In the genomic region with DNA sequence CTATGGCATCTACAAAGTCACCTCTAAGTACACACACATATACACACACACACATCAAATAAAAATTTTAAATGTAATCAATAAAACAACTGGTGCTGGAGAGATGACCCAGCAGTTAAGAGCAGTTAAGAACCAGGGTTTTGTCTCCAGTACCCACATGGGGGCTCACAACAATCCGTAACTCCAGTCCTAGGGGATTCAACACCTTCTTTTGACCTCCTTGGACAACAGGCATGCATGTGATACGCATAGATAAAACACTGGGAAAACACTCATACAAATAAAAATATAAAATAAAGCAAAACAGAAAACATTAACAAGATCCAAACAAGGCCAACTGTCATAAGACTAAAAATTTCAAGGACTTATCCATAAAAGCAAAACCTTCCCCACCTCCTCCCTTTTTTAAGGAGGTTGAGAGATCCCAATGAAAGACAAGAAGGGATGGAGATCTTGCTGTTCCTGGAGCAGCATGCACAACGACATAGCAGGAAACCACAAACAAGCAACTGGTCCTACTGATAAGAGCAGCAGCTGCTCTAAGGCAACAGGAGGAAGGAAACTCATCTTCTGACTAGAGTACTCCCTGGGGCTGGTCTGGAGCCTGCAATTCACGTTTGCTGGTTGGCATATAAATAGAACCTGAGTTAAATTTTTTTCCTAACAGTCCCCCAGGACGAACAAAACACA, we compare ENCODE assay signal across 8 mouse cellular contexts.
DNase-seq lines count a peak whose midpoint lies in the region; ATAC-seq lines count a peak whose summit lies in the region.

No protein-coding gene starts in this region.

- H3K4me2 ChIP-seq in limb, embryonic 12.5 days, result no peak overlapping the region
- no peak overlapping the region for H3K4me2 ChIP-seq in lung, embryonic 15.5 days
- no peak overlapping the region for H3K4me2 ChIP-seq in hindbrain, embryonic 16.5 days (ENCODE audit: low read length)

- H3K27me3 ChIP-seq in limb, embryonic 12.5 days, result no peaks in the 10 kb centered on the region
- H3K27me3 ChIP-seq in limb, embryonic 10.5 days (ENCODE audit: low read depth, poor library complexity, severe bottlenecking), result no peaks in the 10 kb centered on the region
- H3K27me3 ChIP-seq in lung, embryonic 15.5 days, result no peaks in the 10 kb centered on the region
- no peaks in the 10 kb centered on the region for H3K27me3 ChIP-seq in hindbrain, embryonic 16.5 days (replicated peaks; ENCODE audit: control insufficient read depth, insufficient read depth, low read length)

- no peak overlapping the region for H3K9ac ChIP-seq in limb, embryonic 12.5 days (replicated peaks)
- H3K9ac ChIP-seq in lung, embryonic 15.5 days, result no peak overlapping the region
- H3K9ac ChIP-seq in hindbrain, embryonic 16.5 days (ENCODE audit: low read depth, low read length), result no peak overlapping the region

- 45% methylated on average over 5 of the region's 5 CpGs for WGBS in limb, embryonic 12.5 days
- 53% methylated on average over 5 of the region's 5 CpGs for WGBS in limb, embryonic 10.5 days
- 41% methylated on average over 5 of the region's 5 CpGs for WGBS in lung, embryonic 15.5 days
- 57% methylated on average over 5 of the region's 5 CpGs for WGBS in hindbrain, embryonic 16.5 days

- intact Hi-C loops in heart, postnatal 14 days (cut with DNase I), result loop anchor here (2.0 kb wide), 1 partner anchor 15 kb away; no protein-coding TSS in a partner anchor

- no peaks in the 10 kb centered on the region for H3K36me3 ChIP-seq in limb, embryonic 12.5 days
- H3K36me3 ChIP-seq in limb, embryonic 10.5 days, result peaks cover 7% of the 10 kb centered on the region; the same call in 1 of the 2 replicates
- no peaks in the 10 kb centered on the region for H3K36me3 ChIP-seq in lung, embryonic 15.5 days
- H3K36me3 ChIP-seq in hindbrain, embryonic 16.5 days (ENCODE audit: control insufficient read depth, insufficient read depth, low read length), result no peaks in the 10 kb centered on the region

- no peak for DNase-seq in limb, embryonic 10.5 days (ENCODE audit: low spot score)
- peak; percentile 21 to 42 for DNase-seq in heart, postnatal 14 days
- peak; percentile 42 for DNase-seq in thymus, postnatal 4 days
- DNase-seq in ovary, postnatal 14 days (ENCODE audit: low spot score), result no peak
- DNase-seq in urinary bladder, postnatal 4 days (ENCODE audit: low spot score in 2 of 2), result no peak

- H3K4me3 ChIP-seq in limb, embryonic 12.5 days (replicated peaks), result no peak overlapping the region
- H3K4me3 ChIP-seq in limb, embryonic 10.5 days, result no peak overlapping the region
- no peak overlapping the region for H3K4me3 ChIP-seq in lung, embryonic 15.5 days
- no peak overlapping the region for H3K4me3 ChIP-seq in hindbrain, embryonic 16.5 days (ENCODE audit: low read length)

- ATAC-seq in limb, embryonic 12.5 days (ENCODE audit: insufficient number of reproducible peaks, insufficient read depth, low FRiP score, low TSS enrichment, low read depth), result no peak
- peak; percentile 67 for ATAC-seq in lung, embryonic 15.5 days (ENCODE audit: borderline replicate concordance, extremely low read depth, low FRiP score, low TSS enrichment)
- no peak for ATAC-seq in hindbrain, embryonic 16.5 days

- H3K27ac ChIP-seq in limb, embryonic 12.5 days, result 0 out of 2 replicates have a peak overlapping the region, but pooled peaks have one; percentile 13
- no peak overlapping the region for H3K27ac ChIP-seq in limb, embryonic 10.5 days
- 0 out of 2 replicates have a peak overlapping the region, but pooled peaks have one; percentile 30 for H3K27ac ChIP-seq in lung, embryonic 15.5 days
- no peak overlapping the region for H3K27ac ChIP-seq in hindbrain, embryonic 16.5 days (ENCODE audit: low read depth, low read length)

- H3K4me1 ChIP-seq in limb, embryonic 12.5 days (replicated peaks), result peaks cover 12% of the 10 kb centered on the region
- H3K4me1 ChIP-seq in limb, embryonic 10.5 days, result no peaks in the 10 kb centered on the region
- peaks cover 14% of the 10 kb centered on the region; the same call in 1 of the 2 replicates for H3K4me1 ChIP-seq in lung, embryonic 15.5 days
- peaks cover 12% of the 10 kb centered on the region for H3K4me1 ChIP-seq in hindbrain, embryonic 16.5 days (ENCODE audit: control insufficient read depth, insufficient read depth, low read depth, low read length)

- no peaks in the 10 kb centered on the region for H3K9me3 ChIP-seq in limb, embryonic 12.5 days
- no peaks in the 10 kb centered on the region for H3K9me3 ChIP-seq in limb, embryonic 10.5 days (replicated peaks)
- no peaks in the 10 kb centered on the region for H3K9me3 ChIP-seq in lung, embryonic 15.5 days
- H3K9me3 ChIP-seq in hindbrain, embryonic 16.5 days (ENCODE audit: control insufficient read depth, low read length), result no peaks in the 10 kb centered on the region

Comparison
In these comparisons a context has a peak if more than half of its experiments do, and no peak if none do; other contexts are left out.
1. H3K27ac ChIP-seq: peak in limb, embryonic 12.5 days (single experiment) and lung, embryonic 15.5 days (single experiment); none in limb, embryonic 10.5 days (single experiment) and hindbrain, embryonic 16.5 days (single experiment).
2. DNase-seq: peak in heart, postnatal 14 days (2 of 2) and thymus, postnatal 4 days (single experiment); none in limb, embryonic 10.5 days (single experiment), ovary, postnatal 14 days (single experiment) and urinary bladder, postnatal 4 days (0 of 2).